Mouse (Mus musculus): ENCODE results near the gene Ccdc138. TPM values are rescaled to one million over a fixed set of nuclear protein-coding genes. Genes with fewer than 3 reads are reported as not detected.
A peak's percentile ranks its signal among the peaks of the same experiment; 100 is the strongest.

Gene Ccdc138
- total and polyA plus RNA-seq, 3 experiments: 0.20 to 4.5 (median 2.1) TPM

GRCm38 (mm10) chr10:58478071-58478578, 19.6 kb upstream of the Ccdc138 start:
- ATAC-seq (ENCODE audit: extremely low read depth, insufficient number of reproducible peaks, low FRiP score, poor library complexity, severe bottlenecking) (no peak), DNase-seq (ENCODE audit: low spot score) (no peak)
- Histone ChIP-seq H3K4me1 (ENCODE audit: insufficient read depth, low read depth, low read length) (no peaks in the 10 kb centered on the region), H3K36me3 (replicated peaks) (peaks cover 54% of the 10 kb centered on the region), H3K9me3 (replicated peaks) (no peaks in the 10 kb centered on the region), H3K4me3 (ENCODE audit: low read depth, low read length) (no peak overlapping the region), H3K27me3 (ENCODE audit: insufficient read depth, low read length) (no peaks in the 10 kb centered on the region)
- TF ChIP-seq TAL1 (conservative IDR thresholded peaks at IDR 0.05; ENCODE audit: low read depth, low read length) (no peak), GATA2 (IDR thresholded peaks at IDR 0.05; ENCODE audit: borderline replicate concordance, low read depth, low read length) (no peak), GATA1 (IDR thresholded peaks at IDR 0.05; ENCODE audit: borderline replicate concordance, low read length) (no peak), POLR2AphosphoS5 (IDR thresholded peaks at IDR 0.05; ENCODE audit: insufficient replicate concordance, low read depth, low read length) (no peak), CTCF (IDR thresholded peaks at IDR 0.05; ENCODE audit: low read depth, low read length) (no peak)

GRCm38 (mm10) chr10:58479954-58480490, 17.7 kb upstream of the Ccdc138 start:
- TF ChIP-seq GATA2 (IDR thresholded peaks at IDR 0.05; ENCODE audit: borderline replicate concordance, low read depth, low read length) (no peak), TAL1 (conservative IDR thresholded peaks at IDR 0.05; ENCODE audit: low read depth, low read length) (no peak), CTCF (IDR thresholded peaks at IDR 0.05; ENCODE audit: low read depth, low read length) (no peak), GATA1 (IDR thresholded peaks at IDR 0.05; ENCODE audit: borderline replicate concordance, low read length) (no peak), POLR2AphosphoS5 (IDR thresholded peaks at IDR 0.05; ENCODE audit: insufficient replicate concordance, low read depth, low read length) (no peak)
- Histone ChIP-seq H3K9me3 (replicated peaks) (no peaks in the 10 kb centered on the region), H3K4me1 (ENCODE audit: insufficient read depth, low read depth, low read length) (no peaks in the 10 kb centered on the region), H3K4me3 (ENCODE audit: low read depth, low read length) (no peak overlapping the region), H3K36me3 (replicated peaks) (peaks cover 61% of the 10 kb centered on the region), H3K27me3 (ENCODE audit: insufficient read depth, low read length) (no peaks in the 10 kb centered on the region)
- ATAC-seq (ENCODE audit: extremely low read depth, insufficient number of reproducible peaks, low FRiP score, poor library complexity, severe bottlenecking): no peak
- no peak for DNase-seq (ENCODE audit: low spot score)

- Histone ChIP-seq H3K4me3 (ENCODE audit: low read depth, low read length) (no peak overlapping the region), H3K36me3 (replicated peaks) (peaks cover 43% of the 10 kb centered on the region), H3K4me1 (ENCODE audit: insufficient read depth, low read depth, low read length) (no peaks in the 10 kb centered on the region), H3K27me3 (ENCODE audit: insufficient read depth, low read length) (no peaks in the 10 kb centered on the region), H3K9me3 (replicated peaks) (no peaks in the 10 kb centered on the region)
- no peak for ATAC-seq (ENCODE audit: extremely low read depth, insufficient number of reproducible peaks, low FRiP score, poor library complexity, severe bottlenecking)
- no peak for DNase-seq (ENCODE audit: low spot score)
- TF ChIP-seq GATA2 (IDR thresholded peaks at IDR 0.05; ENCODE audit: borderline replicate concordance, low read depth, low read length) (no peak), TAL1 (conservative IDR thresholded peaks at IDR 0.05; ENCODE audit: low read depth, low read length) (no peak), POLR2AphosphoS5 (IDR thresholded peaks at IDR 0.05; ENCODE audit: insufficient replicate concordance, low read depth, low read length) (no peak), CTCF (IDR thresholded peaks at IDR 0.05; ENCODE audit: low read depth, low read length) (no peak), GATA1 (IDR thresholded peaks at IDR 0.05; ENCODE audit: borderline replicate concordance, low read length) (no peak)
These were observed 6.7 kb upstream of the Ccdc138 start for GRCm38 (mm10) chr10:58491031-58491430.

- ATAC-seq (ENCODE audit: extremely low read depth, insufficient number of reproducible peaks, low FRiP score, poor library complexity, severe bottlenecking) (no peak), DNase-seq (ENCODE audit: low spot score) (no peak)
- H3K4me3 ChIP-seq (ENCODE audit: low read depth, low read length): no peak overlapping the region
- no peaks in the 10 kb centered on the region for H3K9me3 ChIP-seq (replicated peaks)
- TF ChIP-seq GATA2 (IDR thresholded peaks at IDR 0.05; ENCODE audit: borderline replicate concordance, low read depth, low read length) (no peak), CTCF (IDR thresholded peaks at IDR 0.05; ENCODE audit: low read depth, low read length) (no peak), GATA1 (IDR thresholded peaks at IDR 0.05; ENCODE audit: borderline replicate concordance, low read length) (no peak), POLR2AphosphoS5 (IDR thresholded peaks at IDR 0.05; ENCODE audit: insufficient replicate concordance, low read depth, low read length) (no peak), TAL1 (conservative IDR thresholded peaks at IDR 0.05; ENCODE audit: low read depth, low read length) (no peak)
- peaks cover 28% of the 10 kb centered on the region for H3K36me3 ChIP-seq (replicated peaks)
- peaks cover 4% of the 10 kb centered on the region for H3K4me1 ChIP-seq (ENCODE audit: insufficient read depth, low read depth, low read length)
- H3K27me3 ChIP-seq (ENCODE audit: insufficient read depth, low read length): no peaks in the 10 kb centered on the region
These were observed 2.1 kb upstream of the Ccdc138 start for GRCm38 (mm10) chr10:58495637-58496036.

- H3K9me3 ChIP-seq (replicated peaks): no peaks in the 10 kb centered on the region
- peaks cover 18% of the 10 kb centered on the region for H3K36me3 ChIP-seq (replicated peaks)
- peak overlapping the region; percentile 74; the same call in 1 of the 2 replicates for H3K4me3 ChIP-seq (ENCODE audit: low read depth, low read length)
- no peak for ATAC-seq (ENCODE audit: extremely low read depth, insufficient number of reproducible peaks, low FRiP score, poor library complexity, severe bottlenecking)
- no peaks in the 10 kb centered on the region for H3K27me3 ChIP-seq (ENCODE audit: insufficient read depth, low read length)
- TF ChIP-seq GATA2 (IDR thresholded peaks at IDR 0.05; ENCODE audit: borderline replicate concordance, low read depth, low read length) (no peak), CTCF (IDR thresholded peaks at IDR 0.05; ENCODE audit: low read depth, low read length) (no peak), TAL1 (conservative IDR thresholded peaks at IDR 0.05; ENCODE audit: low read depth, low read length) (no peak), POLR2AphosphoS5 (IDR thresholded peaks at IDR 0.05; ENCODE audit: insufficient replicate concordance, low read depth, low read length) (no peak), GATA1 (IDR thresholded peaks at IDR 0.05; ENCODE audit: borderline replicate concordance, low read length) (no peak)
- no peak for DNase-seq (ENCODE audit: low spot score)
- peaks cover 4% of the 10 kb centered on the region for H3K4me1 ChIP-seq (ENCODE audit: insufficient read depth, low read depth, low read length)
These were observed 1.0 kb upstream of the Ccdc138 start for GRCm38 (mm10) chr10:58496732-58497131.

GRCm38 (mm10) chr10:58498516-58498915, 768 bp downstream of the Ccdc138 start:
- TF ChIP-seq CTCF (IDR thresholded peaks at IDR 0.05; ENCODE audit: low read depth, low read length) (no peak), TAL1 (conservative IDR thresholded peaks at IDR 0.05; ENCODE audit: low read depth, low read length) (no peak), GATA1 (IDR thresholded peaks at IDR 0.05; ENCODE audit: borderline replicate concordance, low read length) (no peak), GATA2 (IDR thresholded peaks at IDR 0.05; ENCODE audit: borderline replicate concordance, low read depth, low read length) (no peak), POLR2AphosphoS5 (IDR thresholded peaks at IDR 0.05; ENCODE audit: insufficient replicate concordance, low read depth, low read length) (no peak)
- H3K4me3 ChIP-seq (ENCODE audit: low read depth, low read length): peak overlapping the region; percentile 74; the same call in 1 of the 2 replicates
- no peaks in the 10 kb centered on the region for H3K27me3 ChIP-seq (ENCODE audit: insufficient read depth, low read length)
- peaks cover 4% of the 10 kb centered on the region for H3K4me1 ChIP-seq (ENCODE audit: insufficient read depth, low read depth, low read length)
- no peak for DNase-seq (ENCODE audit: low spot score)
- H3K36me3 ChIP-seq (replicated peaks): peaks cover 10% of the 10 kb centered on the region
- no peak for ATAC-seq (ENCODE audit: extremely low read depth, insufficient number of reproducible peaks, low FRiP score, poor library complexity, severe bottlenecking)
- H3K9me3 ChIP-seq (replicated peaks): no peaks in the 10 kb centered on the region
